Mouse (Mus musculus) hindbrain, embryonic 10.5 days (tissue): ENCODE data around the gene Zfp605. TPM values are rescaled to one million over a fixed set of nuclear protein-coding genes. Genes with fewer than 3 reads are reported as not detected.
A peak's percentile ranks its signal among the peaks of the same experiment; 100 is the strongest.
"Not testable (repeated sequence)": the region's sequence is repeated elsewhere in the genome, so short reads cannot be mapped to it uniquely, and the experiment has no call there.

ENCODE experiments used
- DNase-seq: peaks from one replicate; pipeline ENCODE4 v3.0.0-alpha.2; 2017; ENCODE audit warnings: low spot score
- H3K27ac ChIP-seq: fragments of 300-500 bp; sonication (generic); 2 replicates; pipeline ENCODE4 v1.5.1; 2016; ENCODE audit warnings: mild to moderate bottlenecking, moderate library complexity
- H3K27me3 ChIP-seq: fragments of 300-500 bp; sonication (generic); 2 replicates; pipeline ENCODE4 v1.6.1; 2016; ENCODE audit warnings: mild to moderate bottlenecking; ENCODE audit not compliant: poor library complexity, insufficient read depth, severe bottlenecking
- H3K36me3 ChIP-seq: fragments of 300-500 bp; sonication (generic); 2 replicates; pipeline ENCODE4 v1.6.1; 2016; ENCODE audit warnings: mild to moderate bottlenecking, moderate library complexity
- H3K4me1 ChIP-seq: fragments of 300-500 bp; sonication (generic); replicated peaks from 2 replicates; pipeline ENCODE4 v1.6.1; 2016; ENCODE audit warnings: mild to moderate bottlenecking
- H3K4me3 ChIP-seq: fragments of 300-500 bp; sonication (generic); 2 replicates; pipeline ENCODE4 v1.5.1; 2016; ENCODE audit warnings: mild to moderate bottlenecking, moderate library complexity
- H3K9me3 ChIP-seq: fragments of 300-500 bp; sonication (generic); 2 replicates; pipeline ENCODE4 v1.6.1; 2016; ENCODE audit warnings: mild to moderate bottlenecking, moderate library complexity
- WGBS: fragments of 180-500 bp; shearing (Covaris S2); methylation state at CpG from one replicate; pipeline ENCODE4 v1.1.7; 2016; 5-methylcytosine and 5-hydroxymethylcytosine counted together
- polyA plus RNA-seq: library from polyadenylated mRNA; unstranded; fragments of >200 nt; fragmentation: Nextera tagmentation; extraction: Ambion mirVana; gene quantifications from 2 replicates; pipeline ENCODE4 v1.2.1, GENCODE M21; 2016

Zfp605 gene
- polyA plus RNA-seq, 1 experiment from 2014 or later = 6.1 TPM

DNA sequence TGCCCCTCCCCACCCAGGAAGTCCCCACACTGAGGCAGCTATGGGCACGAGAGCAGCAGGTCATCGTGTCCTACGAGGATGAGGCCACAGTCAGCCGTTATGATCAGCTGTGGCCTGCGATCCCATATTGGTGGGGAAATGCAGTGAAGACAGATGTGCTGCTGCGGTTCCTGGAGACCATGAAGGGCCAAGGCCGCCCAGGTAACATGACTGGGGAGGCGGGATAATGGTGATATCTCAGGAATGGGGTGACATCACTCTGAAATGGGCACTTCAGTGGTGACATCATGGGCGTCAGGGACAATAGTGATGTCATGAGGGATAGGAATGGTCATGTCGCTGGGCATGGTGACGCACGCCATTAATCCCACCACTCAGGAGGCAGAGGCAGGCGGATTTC lies 7.5 kb upstream of the Zfp605 start:
- peaks cover 20% of the 10 kb centered on the region for H3K27me3 ChIP-seq
- H3K9me3 ChIP-seq = peaks cover 2% of the 10 kb centered on the region; the same call in 1 of the 2 replicates
- peaks cover 52% of the 10 kb centered on the region for H3K36me3 ChIP-seq
- H3K4me3 ChIP-seq = peak overlapping the region; percentile 47; the same call in 1 of the 2 replicates
- no peak overlapping the region for H3K27ac ChIP-seq
- H3K4me1 ChIP-seq = peaks cover 49% of the 10 kb centered on the region
- no peak for DNase-seq
- 90% methylated on average over 13 of the region's 13 CpGs for WGBS

GRCm38 (mm10) chr5:110102853-110103625 lies 6.9 kb upstream of the Zfp605 start:
- H3K4me1 ChIP-seq = peaks cover 52% of the 10 kb centered on the region
- no peak overlapping the region for H3K27ac ChIP-seq
- 96% methylated on average over 19 of the region's 19 CpGs for WGBS
- H3K27me3 ChIP-seq = peaks cover 20% of the 10 kb centered on the region
- H3K9me3 ChIP-seq = peaks cover 2% of the 10 kb centered on the region; the same call in 1 of the 2 replicates
- H3K36me3 ChIP-seq = peaks cover 52% of the 10 kb centered on the region
- no peak for DNase-seq
- no peak overlapping the region for H3K4me3 ChIP-seq

DNA sequence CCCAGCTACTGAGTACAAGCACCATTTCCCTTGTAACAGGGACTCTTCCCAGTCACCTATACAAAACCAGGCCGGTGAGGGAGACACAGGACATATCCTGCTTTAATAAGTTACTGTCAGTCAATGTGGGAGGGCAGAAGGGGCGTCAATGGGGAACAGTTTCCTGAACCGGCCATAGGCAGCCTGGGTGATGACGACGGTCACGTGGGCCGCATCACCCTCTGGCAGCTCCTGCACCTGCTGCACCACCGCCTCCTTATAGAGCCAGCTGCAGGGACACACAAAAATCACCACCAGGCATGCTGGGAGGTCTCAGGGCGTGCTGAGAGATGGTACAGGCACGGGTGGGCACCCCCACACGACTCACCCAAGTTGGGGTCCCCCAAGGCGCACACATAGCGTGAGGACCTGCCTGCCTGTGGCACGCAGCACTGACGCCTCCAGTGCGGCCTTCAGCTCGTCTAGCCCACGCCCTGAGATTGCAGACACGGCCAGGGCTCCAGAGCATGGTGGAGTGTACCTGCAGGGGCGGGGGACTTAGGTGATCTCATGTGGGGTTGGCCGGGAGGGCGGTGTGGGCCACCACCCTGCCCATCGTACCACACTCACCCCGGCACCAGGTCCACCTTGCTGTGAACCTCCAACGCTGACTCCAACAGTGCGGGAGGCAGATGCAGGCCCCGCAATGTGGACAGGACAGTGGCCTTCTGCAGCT lies 5.8 kb upstream of the Zfp605 start:
- H3K9me3 ChIP-seq = peaks cover 2% of the 10 kb centered on the region; the same call in 1 of the 2 replicates
- no peak overlapping the region for H3K27ac ChIP-seq
- 96% methylated on average over 27 of the region's 27 CpGs for WGBS
- H3K27me3 ChIP-seq = peaks cover 20% of the 10 kb centered on the region
- no peak for DNase-seq
- peaks cover 52% of the 10 kb centered on the region for H3K36me3 ChIP-seq
- H3K4me1 ChIP-seq = peaks cover 51% of the 10 kb centered on the region
- no peak overlapping the region for H3K4me3 ChIP-seq

DNA sequence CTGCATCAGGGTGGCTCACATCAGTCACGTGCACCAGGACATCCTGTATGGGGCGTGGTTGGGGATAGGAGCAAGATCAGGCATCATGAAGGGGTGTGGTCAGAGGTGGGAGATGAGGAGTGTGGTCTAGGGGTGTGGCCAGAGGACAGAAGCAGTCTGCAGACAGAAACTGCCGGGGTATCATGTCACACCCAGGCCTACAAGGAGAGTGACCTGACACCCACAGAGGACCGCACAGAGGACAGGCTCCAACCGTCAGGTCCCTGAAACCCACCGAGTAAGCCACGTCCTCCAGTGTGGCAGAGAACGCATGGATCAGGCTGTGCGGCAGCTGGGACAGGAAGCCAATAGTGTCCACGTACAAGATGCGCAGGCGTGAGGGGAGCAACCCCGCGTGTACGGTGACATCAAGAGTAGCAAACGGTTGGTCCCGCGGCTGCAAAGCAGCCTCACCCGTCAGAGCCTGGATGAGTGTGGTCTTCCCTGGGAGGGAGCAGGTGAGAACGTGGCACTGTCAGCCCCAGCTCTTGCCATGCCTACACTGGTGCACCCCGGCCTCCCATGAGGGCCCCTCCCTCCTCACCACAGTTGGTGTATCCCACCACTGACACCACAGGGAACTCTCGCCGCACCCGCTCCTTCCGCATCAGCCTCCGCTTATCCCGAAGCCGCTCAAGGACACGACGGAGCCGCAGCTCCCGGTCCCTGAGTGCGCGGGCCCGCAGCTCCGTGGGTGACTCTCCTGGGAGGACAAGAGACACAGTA lies 5.1 kb upstream of the Zfp605 start:
- H3K27me3 ChIP-seq = peaks cover 20% of the 10 kb centered on the region
- 95% methylated on average over 36 of the region's 36 CpGs for WGBS
- H3K4me3 ChIP-seq = no peak overlapping the region
- H3K9me3 ChIP-seq = peaks cover 2% of the 10 kb centered on the region; the same call in 1 of the 2 replicates
- H3K36me3 ChIP-seq = peaks cover 52% of the 10 kb centered on the region
- peaks cover 44% of the 10 kb centered on the region for H3K4me1 ChIP-seq
- no peak for DNase-seq
- no peak overlapping the region for H3K27ac ChIP-seq

GRCm38 (mm10) chr5:110106140-110106871 lies 3.6 kb upstream of the Zfp605 start:
- Histone ChIP-seq H3K9me3 (peaks cover 2% of the 10 kb centered on the region; the same call in 1 of the 2 replicates), H3K4me3 (peak overlapping the region; percentile 91), H3K27ac (peak overlapping the region; percentile 97), H3K36me3 (peaks cover 52% of the 10 kb centered on the region), H3K4me1 (peaks cover 34% of the 10 kb centered on the region), H3K27me3 (peaks cover 6% of the 10 kb centered on the region; the same call in 1 of the 2 replicates)
- 92% methylated on average over 26 of the region's 26 CpGs for WGBS
- DNase-seq = no peak

DNA sequence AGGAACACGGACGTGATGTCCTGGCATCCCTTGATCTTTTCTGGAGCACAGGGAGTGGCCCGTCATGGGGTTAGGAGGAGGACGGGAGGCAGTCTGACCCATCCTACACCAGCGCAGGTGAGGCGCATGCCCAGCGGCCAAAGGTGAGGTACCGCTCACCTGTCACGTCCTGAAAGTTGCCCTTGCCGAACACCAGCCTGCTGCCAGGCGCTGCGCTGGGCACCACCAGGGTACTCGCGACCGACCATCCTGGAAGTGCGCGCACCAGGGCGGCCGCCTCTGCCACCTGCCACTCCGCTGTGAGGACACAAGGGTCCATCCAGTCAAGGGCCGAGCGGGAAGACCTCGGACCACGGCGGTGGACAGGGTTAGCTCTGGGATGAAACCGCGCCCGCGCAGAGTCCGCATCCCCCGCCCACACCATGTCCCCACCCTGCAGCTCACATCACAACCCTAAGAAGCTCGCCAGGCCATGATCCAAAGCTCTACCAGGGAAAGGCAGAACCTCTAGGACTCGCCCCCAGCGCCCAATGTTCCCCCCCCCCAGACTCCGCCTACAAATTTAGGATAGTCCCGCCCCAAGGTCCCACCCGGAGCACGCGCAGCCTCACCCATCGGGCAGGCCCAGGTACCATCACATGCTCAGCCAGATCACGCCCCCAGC lies 2.9 kb upstream of the Zfp605 start:
- Histone ChIP-seq H3K27ac (peak overlapping the region; percentile 97), H3K36me3 (peaks cover 57% of the 10 kb centered on the region)
- WGBS = 17% methylated on average over 41 of the region's 41 CpGs

DNA sequence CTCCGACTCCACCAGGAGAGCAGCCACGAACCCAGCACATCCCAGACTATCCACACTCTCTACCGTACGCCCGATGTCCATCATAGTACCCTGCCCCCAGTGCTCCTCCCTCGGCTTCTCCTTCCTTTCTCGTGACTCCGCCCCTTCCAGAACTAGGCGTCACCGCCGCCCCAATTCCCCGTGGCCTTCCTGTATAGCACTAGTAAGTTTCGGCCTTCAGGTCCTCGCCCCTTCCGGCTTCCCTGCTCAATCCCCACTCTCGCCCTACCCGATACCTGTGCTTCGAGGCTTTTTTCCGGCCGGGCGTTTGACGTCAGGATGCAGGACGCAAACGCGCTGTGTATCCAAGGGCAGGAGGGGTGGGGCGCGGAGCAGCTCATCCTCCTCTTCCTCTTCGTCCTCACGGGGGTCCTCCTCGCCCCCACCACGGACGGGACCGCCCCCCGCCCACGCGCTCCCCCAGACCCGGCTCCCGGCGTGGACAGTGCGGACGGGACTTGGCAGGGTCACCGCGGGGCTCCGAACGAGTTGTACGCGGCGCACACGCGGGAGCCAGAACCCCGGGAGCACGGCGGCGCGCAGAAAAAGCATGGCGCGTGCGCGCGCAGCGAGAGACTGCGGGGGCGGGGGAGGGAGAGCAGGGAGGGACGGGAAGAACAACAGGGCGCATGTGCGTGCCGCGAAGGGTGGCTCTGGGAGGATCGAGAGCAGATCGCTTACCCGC lies 2.1 kb upstream of the Zfp605 start, which contains the start of gene Gtpbp6:
Gtpbp6 (minus strand) TSS at position 617 of the 724 bp plus-strand sequence.
- DNase-seq = peak; percentile 95
- peak within 1 kb of the TSS; percentile 91 for H3K4me3 ChIP-seq
- H3K9me3 ChIP-seq = peaks cover 2% of the 10 kb centered on the region; the same call in 1 of the 2 replicates
- WGBS = under 1% methylated on average over 70 of the region's 71 CpGs
- H3K4me1 ChIP-seq = peaks cover 24% of the 10 kb centered on the region
- peaks cover 57% of the 10 kb centered on the region for H3K36me3 ChIP-seq
- H3K27me3 ChIP-seq = no peaks in the 10 kb centered on the region
- peak within 1 kb of the TSS; percentile 97 for H3K27ac ChIP-seq

More for the DNA sequence above, 2.9 kb upstream of the Zfp605 start:
- DNase-seq = no peak
- Histone ChIP-seq H3K27me3 (no peaks in the 10 kb centered on the region), H3K4me1 (peaks cover 26% of the 10 kb centered on the region), H3K4me3 (peak overlapping the region; percentile 91), H3K9me3 (peaks cover 2% of the 10 kb centered on the region; the same call in 1 of the 2 replicates)

- WGBS = 2% methylated on average over 7 of the region's 7 CpGs
- Histone ChIP-seq H3K9me3 (no peaks in the 10 kb centered on the region; the same call in 1 of the 2 replicates), H3K36me3 (peaks cover 57% of the 10 kb centered on the region), H3K4me1 (peaks cover 24% of the 10 kb centered on the region), H3K27me3 (no peaks in the 10 kb centered on the region), H3K4me3 (peak overlapping the region; percentile 91), H3K27ac (peak overlapping the region; percentile 97)
- DNase-seq = no peak
Measured at GRCm38 (mm10) chr5:110108305-110108628, 1.6 kb upstream of the Zfp605 start.

- not testable (repeated sequence) for H3K4me3 ChIP-seq, H3K27me3 ChIP-seq, DNase-seq, H3K9me3 ChIP-seq, H3K27ac ChIP-seq, H3K4me1 ChIP-seq
- WGBS = 88% methylated on average over 3 of the region's 3 CpGs
- peaks cover 86% of the 10 kb centered on the region for H3K36me3 ChIP-seq
Measured at GRCm38 (mm10) chr5:110122380-110122779, 12.5 kb downstream of the Zfp605 start.

DNA sequence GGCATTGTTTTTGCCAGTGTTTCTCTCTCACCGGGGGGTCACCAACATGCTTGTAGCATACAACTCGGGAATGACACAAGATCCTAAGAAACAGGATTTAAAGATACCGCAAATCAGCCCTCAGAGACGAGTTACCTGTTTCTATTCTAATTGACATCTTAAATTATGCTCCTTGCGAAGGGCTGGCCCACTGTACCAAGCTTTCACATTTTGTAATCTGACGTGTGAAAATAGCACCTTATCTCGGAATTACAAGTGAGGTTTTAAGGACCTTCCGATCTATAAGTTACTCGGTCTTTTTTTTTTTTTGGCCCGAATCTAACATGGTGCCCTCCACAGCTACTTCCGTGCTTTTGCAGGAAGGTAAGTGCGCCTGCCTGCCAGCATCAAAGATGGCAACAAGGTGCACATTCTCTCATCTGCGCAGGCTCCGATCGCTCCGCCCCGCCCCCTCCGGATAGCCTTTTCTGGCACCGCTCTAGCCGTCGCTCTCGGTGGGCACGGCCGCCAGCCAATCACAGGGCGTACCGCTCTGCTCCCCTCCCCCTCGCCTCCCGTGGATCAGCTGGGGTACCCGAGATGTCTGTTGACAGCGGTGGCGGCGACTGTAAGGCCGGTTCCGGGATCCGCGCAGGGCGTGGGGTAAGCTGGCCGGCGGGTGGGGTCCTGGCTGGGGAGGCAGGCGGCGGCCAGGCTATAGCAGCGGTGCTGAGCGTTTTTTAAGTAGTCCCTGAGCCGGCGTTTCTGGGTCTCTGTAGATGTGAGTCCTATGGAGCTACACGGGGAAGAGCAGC lies 25.6 kb downstream of the Zfp605 start, which contains the start of gene Chfr:
Chfr (plus strand) TSS at position 550 of the 794 bp plus-strand sequence.
- H3K36me3 ChIP-seq = peaks cover 25% of the 10 kb centered on the region
- WGBS = 4% methylated on average over 46 of the region's 46 CpGs
- DNase-seq = peak; percentile 99
- H3K4me3 ChIP-seq = peak within 1 kb of the TSS; percentile 67
- H3K9me3 ChIP-seq = peaks cover 19% of the 10 kb centered on the region
- no peaks in the 10 kb centered on the region for H3K27me3 ChIP-seq
- H3K27ac ChIP-seq = peak within 1 kb of the TSS; percentile 76
- H3K4me1 ChIP-seq = peaks cover 14% of the 10 kb centered on the region
